Mouse (Mus musculus): Measurements from ENCODE around the gene Rhox4e. TPM values are rescaled to one million over a fixed set of nuclear protein-coding genes. Genes with fewer than 3 reads are reported as not detected.
"Not testable (repeated sequence)": the region's sequence is repeated elsewhere in the genome, so short reads cannot be mapped to it uniquely, and the experiment has no call there.

Gene Rhox4e
- not detected for total RNA-seq (2021)

- intact Hi-C loops (cut with DNase I); DNase-seq: not testable (repeated sequence)
Observed at GRCm38 (mm10) chrX:37557112-37557511, at the start of gene Rhox4e. Gene Rhox4e, plus strand, starts transcription at chrX:37557412.

- DNase-seq; intact Hi-C loops (cut with DNase I): not testable (repeated sequence)
Observed at GRCm38 (mm10) chrX:37514059-37514458, 43.2 kb upstream of the Rhox4e start, which contains the start of gene Rhox4d. Gene Rhox4d, plus strand, starts transcription at chrX:37514359.

GRCm38 (mm10) chrX:37530152-37530551, 27.1 kb upstream of the Rhox4e start, which contains the start of gene Rhox2e:
Gene Rhox2e, plus strand, starts transcription at chrX:37530452.
- DNase-seq; intact Hi-C loops (cut with DNase I): not testable (repeated sequence)

- intact Hi-C loops (cut with DNase I); DNase-seq: not testable (repeated sequence)
Observed at GRCm38 (mm10) chrX:37541719-37542118, 15.5 kb upstream of the Rhox4e start, which contains the start of gene Rhox3e. Gene Rhox3e, plus strand, starts transcription at chrX:37542019.

DNA sequence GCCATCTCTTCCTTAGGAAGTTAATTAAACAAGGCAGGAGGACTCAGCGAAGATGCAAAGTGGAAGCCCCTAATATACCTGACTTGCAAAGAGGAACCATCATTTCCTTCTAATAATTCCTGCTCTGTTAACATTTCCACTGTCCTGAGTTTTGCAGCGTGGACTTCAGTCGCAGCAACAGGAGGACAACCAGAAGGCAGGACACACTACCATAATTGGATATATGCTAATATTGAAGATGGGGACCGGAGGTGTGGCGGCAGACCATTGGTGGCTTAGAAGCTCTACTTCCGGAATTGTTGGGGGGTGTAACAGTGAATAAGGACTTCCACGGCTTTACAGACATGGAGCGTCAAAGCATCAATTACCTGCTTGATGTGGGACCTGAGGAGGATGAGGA, 13.9 kb downstream of the Rhox4e start, which contains the start of gene Rhox2f:
Gene Rhox2f, plus strand, starts transcription at position 301 of the 400 bp plus-strand sequence.
- intact Hi-C loops (cut with DNase I); DNase-seq: not testable (repeated sequence)

DNA sequence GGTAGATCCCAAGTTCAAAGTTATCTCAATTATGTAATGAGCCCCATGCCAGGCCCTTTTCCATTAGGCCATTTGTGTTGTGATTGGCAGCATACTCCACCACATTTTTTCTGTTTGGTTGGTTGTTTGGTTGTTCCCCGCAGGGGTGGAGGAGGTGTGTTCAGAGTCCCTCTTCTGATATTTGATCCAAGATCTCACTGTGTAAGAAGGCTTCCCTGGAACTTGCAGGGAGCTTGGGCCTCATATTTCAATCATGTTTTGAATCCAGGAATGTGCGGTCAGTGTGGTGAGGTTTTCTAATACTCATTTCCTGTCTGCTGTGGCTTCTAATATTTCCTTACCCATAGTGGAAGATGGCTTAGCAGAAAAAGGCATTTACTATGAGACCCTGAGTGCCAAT, 15.4 kb downstream of the Rhox4e start:
- intact Hi-C loops (cut with DNase I); DNase-seq: not testable (repeated sequence)

DNA sequence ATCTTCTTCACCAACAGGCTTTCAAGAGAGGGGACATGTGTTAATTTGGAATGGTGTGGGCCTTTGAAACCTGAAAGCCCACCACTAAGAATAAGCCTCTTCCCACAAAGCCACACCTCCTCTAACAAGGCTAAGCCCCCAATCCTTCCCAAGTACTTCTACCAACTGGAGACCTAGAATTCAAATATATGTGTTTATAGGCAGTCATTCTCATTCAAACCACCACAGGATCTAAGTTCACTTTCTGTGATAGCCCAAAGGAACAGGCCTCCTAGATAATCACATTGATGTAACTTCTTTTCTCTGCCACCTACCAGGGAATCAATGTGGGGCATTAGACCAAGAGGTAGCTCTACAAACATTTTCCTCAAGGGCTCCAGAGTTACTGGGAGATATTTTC, 23.5 kb downstream of the Rhox4e start, which contains the start of gene Rhox3f:
Gene Rhox3f, plus strand, starts transcription at position 301 of the 400 bp plus-strand sequence.
- DNase-seq; intact Hi-C loops (cut with DNase I): not testable (repeated sequence)

DNA sequence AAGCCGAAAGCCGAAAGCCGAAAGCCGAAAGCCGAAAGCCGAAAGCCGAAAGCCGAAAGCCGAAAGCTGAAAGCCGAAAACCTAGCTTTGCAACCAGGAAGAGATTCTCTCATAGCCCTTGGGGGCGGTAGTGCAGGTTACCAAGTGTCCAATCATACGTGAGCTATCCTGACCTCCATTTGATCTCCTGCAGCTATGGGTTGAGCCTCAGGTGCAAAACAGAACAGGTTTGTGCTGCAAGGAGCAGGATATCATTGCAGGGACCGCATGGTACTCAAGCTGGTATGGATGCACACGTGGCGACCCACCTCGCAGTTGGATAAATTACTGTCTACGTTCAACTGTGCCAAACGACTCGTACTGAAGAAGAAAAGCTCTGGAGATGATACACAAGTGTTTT, 50.4 kb downstream of the Rhox4e start, which contains the start of gene Rhox4f:
Gene Rhox4f, minus strand, starts transcription at position 101 of the 400 bp plus-strand sequence.
- intact Hi-C loops (cut with DNase I); DNase-seq: not testable (repeated sequence)

Other genes with a start within 250 kb of the Rhox4e start
- not detected for gene Rhox3a2, start 177.4 kb upstream of the Rhox4e start, total RNA-seq (2021)
- not detected for gene Rhox4a2, start 166.6 kb upstream of the Rhox4e start, total RNA-seq (2021)
- gene Rhox2b, start 145.3 kb upstream of the Rhox4e start, total RNA-seq (2021): not detected
- not detected for gene Rhox4b, start 124.9 kb upstream of the Rhox4e start, total RNA-seq (2021)
- not detected for gene Rhox2c, start 103.7 kb upstream of the Rhox4e start, total RNA-seq (2021)
- gene Rhox3c, start 98.8 kb upstream of the Rhox4e start, total RNA-seq (2021): not detected
- not detected for gene Rhox4c, start 77.1 kb upstream of the Rhox4e start, total RNA-seq (2021)
- not detected for gene Rhox2d, start 64.0 kb upstream of the Rhox4e start, total RNA-seq (2021)
- not detected for gene Rhox4d, start 43.1 kb upstream of the Rhox4e start, total RNA-seq (2021)
- gene Rhox2e, start 27.0 kb upstream of the Rhox4e start, total RNA-seq (2021): not detected
- gene Rhox3e, start 15.4 kb upstream of the Rhox4e start, total RNA-seq (2021): not detected
- gene Rhox2f, start 14.0 kb downstream of the Rhox4e start, total RNA-seq (2021): not detected
- not detected for gene Rhox3f, start 23.6 kb downstream of the Rhox4e start, total RNA-seq (2021)
- not detected for gene Rhox4f, start 50.3 kb downstream of the Rhox4e start, total RNA-seq (2021)
- gene Rhox3g, start 71.2 kb downstream of the Rhox4e start, total RNA-seq (2021): not detected
- not detected for gene Rhox2g, start 86.1 kb downstream of the Rhox4e start, total RNA-seq (2021)
- not detected for gene Rhox4g, start 93.9 kb downstream of the Rhox4e start, total RNA-seq (2021)
- not detected for gene Rhox3h, start 111.4 kb downstream of the Rhox4e start, total RNA-seq (2021)
- gene Rhox2h, start 115.9 kb downstream of the Rhox4e start, total RNA-seq (2021): under 1 TPM in 1 of 2 experiments, not detected in 1; 0.43 TPM
- gene Rhox5, start 247.4 kb downstream of the Rhox4e start, total RNA-seq (2021): 1 to 10 TPM in 1 of 2 experiments, under 1 TPM in 1; 0.83 to 2.3 TPM

All from heart, postnatal 36 days (tissue).